Mouse (Mus musculus) urinary bladder, postnatal 14 days (tissue): ENCODE results near the gene Gucd1.
"Not testable (repeated sequence)": the region's sequence is repeated elsewhere in the genome, so short reads cannot be mapped to it uniquely, and the experiment has no call there.

Source experiments
- DNase-seq: peaks from one replicate; pipeline ENCODE4 v3.0.0; 2021; ENCODE audit warnings: low spot score

Gene Gucd1

GRCm38 (mm10) chr10:75465781-75466550 lies 51.8 kb downstream of the Gucd1 start:
- no peak for DNase-seq

- no peak for DNase-seq
Measured at GRCm38 (mm10) chr10:75462728-75463127, 55.0 kb downstream of the Gucd1 start.

DNA sequence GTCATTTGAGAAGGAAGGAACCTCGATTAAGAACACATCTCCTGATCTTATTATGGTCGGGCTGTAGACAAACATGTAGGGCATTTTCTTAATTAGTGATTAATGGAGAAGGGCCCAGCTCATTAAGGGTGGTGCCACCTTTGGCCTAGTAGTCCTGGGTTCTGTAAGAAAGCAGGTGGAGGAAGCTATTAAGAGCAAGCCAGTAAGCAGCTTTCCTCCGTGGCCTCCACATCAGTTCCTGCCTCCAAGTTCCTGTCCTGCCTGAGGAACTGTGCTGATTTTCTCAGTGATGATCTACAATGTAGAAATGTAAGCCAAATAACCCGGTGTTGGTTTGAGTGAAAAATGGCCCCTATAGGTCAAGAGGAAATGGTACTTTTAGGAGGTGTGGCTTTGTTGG lies 59.4 kb downstream of the Gucd1 start:
- no peak for DNase-seq

DNA sequence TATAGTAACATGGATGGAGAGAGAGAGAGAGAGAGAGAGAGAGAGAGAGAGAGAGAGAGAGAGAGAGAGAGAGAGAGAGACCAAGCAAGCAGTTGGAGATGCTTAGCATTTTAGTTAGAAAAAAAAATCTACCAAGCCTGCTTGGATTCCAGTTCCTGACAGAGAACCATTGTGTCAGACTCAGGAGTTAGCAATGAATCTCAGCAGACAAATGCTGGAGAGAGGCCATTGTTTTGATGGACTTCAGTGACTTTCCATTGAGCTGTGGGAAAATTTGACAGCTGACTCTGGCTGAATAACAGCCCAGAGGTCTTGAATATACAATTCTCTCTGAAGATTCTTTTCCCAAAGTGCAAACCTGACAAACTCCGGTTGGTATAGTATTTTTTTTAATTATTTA lies 59.9 kb downstream of the Gucd1 start:
- DNase-seq = no peak

- not testable (repeated sequence) for DNase-seq
Measured at GRCm38 (mm10) chr10:75456061-75456831, 61.5 kb downstream of the Gucd1 start.

DNA sequence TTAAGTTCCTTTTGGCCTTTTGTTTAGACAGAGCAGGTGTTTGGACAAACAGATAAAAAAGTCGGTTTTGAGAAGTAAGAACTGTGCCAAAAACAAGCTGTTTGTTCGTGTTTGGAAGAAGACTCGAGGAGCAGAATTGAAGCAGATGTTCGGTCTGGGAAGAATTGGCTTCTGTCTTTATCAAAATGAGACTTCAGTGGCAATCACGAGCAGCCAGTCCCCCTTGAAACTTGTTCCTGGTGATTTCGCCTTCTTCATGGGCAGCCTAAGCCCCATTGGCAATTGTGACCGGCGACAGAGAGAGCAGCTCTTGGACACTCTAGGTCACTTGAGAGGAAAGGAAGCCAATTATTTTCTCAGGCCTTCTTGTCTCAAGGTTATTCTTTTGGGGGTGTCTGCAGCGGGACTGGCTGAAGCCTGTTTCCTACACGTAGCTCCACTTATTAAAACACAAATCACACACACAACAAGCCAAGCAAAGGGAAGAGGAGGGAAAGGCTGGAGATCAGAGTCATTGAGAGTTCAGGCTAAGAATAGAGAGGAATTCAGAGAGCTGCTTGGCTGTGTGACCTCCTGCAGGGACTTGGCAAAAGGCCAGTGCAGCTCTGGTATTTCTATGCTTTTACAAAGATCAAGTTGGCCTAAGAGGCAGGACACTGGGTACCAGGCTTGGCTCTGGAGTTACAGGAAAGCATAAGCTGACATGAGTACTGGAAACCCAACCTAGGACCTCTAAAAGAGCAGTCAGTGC lies 66.6 kb downstream of the Gucd1 start:
- DNase-seq = peak; percentile 58

DNA sequence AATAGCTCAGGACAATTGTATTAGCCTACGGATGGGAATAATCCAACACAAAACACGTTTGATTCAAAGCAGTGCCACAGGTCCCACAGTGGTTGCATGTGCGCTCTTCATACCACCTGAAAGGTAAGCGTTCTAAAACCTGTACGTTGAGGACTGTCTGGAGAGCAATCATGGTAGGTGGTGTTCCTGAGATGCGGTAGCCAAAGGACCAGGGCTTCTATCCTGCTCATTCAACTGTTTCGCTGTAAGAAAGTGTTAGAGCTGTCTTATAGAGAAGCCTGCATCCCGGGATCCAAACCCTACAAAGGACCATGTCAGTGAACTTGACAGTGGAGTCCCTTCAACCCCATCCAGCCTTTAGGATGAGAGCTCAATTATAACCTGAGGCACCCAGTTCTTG lies 67.4 kb downstream of the Gucd1 start:
- DNase-seq = no peak

DNA sequence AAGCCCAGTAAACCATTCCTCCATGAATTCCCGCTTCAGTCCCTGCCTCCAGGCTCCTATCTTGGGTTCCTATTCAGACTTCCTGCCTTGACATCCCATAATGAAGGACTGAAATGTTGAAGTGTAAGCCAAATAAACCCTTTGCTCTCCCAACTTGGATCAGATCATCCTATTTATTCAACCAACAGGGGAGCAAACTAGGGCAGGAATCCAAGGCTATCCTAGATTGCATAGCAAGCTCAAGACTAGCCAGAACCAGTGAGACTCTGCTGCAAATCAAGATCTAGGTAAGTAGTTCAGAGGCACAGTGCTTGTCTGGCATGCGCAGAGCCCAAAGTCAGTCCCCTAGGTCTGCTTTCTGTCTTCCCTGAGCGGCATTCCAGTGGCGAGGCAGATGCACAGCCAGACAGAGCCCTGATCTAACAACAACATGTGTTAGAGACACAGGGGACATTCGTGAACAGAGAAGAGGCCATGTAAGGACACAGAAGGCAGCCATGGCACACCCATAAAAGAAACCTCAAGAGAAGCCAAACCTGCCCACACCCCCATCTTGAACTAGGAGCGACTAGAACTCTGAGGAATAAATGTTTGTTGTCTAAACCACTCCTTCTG lies 68.9 kb downstream of the Gucd1 start:
- DNase-seq = no peak

- no peak for DNase-seq
Measured at GRCm38 (mm10) chr10:75447489-75447888, 70.3 kb downstream of the Gucd1 start.

DNA sequence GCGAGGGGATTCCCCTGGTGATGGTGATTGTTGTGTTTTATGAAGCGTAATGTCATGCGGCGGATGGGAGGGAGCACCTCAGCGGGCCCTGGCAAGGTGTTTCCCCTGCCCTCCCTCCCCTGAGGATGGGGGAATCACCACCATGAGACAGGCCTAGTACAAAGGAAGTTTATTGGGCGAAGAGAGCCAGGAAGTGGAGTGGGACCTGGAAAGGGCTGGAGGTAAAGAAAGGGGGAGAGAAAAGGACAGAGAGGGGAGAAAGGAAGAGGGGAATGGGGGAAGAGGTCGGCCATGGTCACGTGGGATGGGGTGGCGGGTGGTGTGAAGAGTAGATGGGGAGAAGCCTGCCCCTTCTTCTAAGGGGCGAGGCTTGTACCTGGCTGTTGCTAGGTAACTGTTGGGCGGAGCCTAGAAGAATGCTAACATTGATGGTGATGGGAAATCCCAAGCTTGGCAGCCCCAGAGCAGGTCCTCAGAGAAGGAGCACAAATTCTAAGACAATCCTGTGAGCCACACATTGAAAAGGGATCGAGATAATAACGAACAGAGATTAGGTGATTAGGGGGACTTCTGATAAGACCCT lies 71.2 kb downstream of the Gucd1 start:
- no peak for DNase-seq

- DNase-seq = no peak
Measured at GRCm38 (mm10) chr10:75445030-75445429, 72.7 kb downstream of the Gucd1 start.

GRCm38 (mm10) chr10:75444111-75444826 lies 73.5 kb downstream of the Gucd1 start:
- no peak for DNase-seq

GRCm38 (mm10) chr10:75443017-75443416 lies 74.8 kb downstream of the Gucd1 start:
- DNase-seq = no peak

- no peak for DNase-seq
Measured at GRCm38 (mm10) chr10:75441800-75442199, 76.0 kb downstream of the Gucd1 start.

DNA sequence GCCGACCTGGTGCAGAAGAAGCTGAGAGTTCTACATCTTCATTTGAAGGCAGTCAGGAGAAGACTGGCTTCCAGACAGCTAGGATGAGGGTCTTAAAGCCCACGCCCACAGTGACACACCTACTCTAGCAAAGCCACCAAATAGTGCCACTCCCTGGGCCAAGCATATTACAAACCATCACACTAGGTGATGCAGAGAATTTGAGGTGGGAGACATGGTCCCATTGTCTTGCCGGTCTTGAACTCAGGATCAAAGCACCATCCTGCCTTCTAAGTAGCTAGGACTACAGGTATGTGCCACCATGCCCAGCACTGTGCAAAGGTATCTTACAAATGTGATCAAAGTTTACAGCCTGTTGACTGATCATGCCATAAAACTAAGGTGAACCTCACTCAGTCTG lies 77.0 kb downstream of the Gucd1 start:
- no peak for DNase-seq

DNA sequence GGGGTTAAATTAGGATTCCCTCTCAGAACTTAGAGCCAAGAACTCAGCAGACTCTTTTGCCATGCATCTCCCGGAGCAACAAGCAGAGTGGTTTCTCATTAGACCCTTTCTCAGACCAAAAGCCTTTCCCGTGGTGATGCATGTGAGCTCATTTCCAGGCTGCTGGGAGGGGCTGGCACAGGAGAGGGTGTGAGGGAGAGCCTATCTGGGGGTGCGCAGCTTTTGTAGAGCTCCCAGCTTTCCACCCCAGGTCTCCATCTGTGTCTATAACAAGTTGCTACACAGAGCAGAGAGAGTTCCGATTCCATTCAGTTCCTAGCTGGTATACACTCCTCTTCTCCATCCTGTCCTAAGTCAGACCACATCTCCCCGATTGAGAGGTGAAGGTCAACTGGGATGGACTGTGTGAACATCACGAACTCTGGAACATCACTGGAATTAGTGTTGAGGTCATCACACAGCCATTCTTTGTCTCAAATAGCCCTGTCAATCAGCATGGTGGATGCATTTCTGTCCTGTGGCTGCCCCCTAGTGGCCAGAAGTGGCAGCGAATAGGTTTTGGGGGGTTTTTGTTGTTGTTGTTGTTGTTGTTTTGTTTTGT lies 78.5 kb downstream of the Gucd1 start:
- no peak for DNase-seq

GRCm38 (mm10) chr10:75438132-75438810 lies 79.5 kb downstream of the Gucd1 start:
- DNase-seq = no peak

DNA sequence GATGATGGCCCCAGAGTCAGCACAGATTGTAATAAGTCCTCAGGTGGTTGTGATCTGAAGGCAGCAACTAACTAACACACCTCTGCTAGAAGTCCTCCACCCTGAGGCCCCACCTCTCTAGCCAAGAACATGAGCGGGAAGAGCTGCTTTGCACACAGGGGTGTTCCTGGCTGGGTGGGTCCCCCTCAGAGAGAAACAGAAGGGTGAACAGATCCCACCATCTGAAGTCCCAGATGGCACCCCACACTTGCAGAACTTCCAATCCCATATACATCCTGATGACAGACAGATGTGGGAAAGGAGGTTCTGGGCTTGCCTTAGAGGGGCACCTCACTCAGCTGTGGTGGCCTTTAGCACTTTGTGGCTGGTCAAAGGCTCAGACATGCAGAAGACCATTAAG lies 80.5 kb downstream of the Gucd1 start:
- DNase-seq = no peak

- DNase-seq = peak; percentile 85
Measured at GRCm38 (mm10) chr10:75436604-75437217, 81.1 kb downstream of the Gucd1 start.

- no peak for DNase-seq
Measured at GRCm38 (mm10) chr10:75430633-75431032, 87.1 kb downstream of the Gucd1 start.
